Mouse (Mus musculus) liver, embryonic 12.5 days (tissue): ENCODE data around the gene Hoxa2. TPM values are rescaled to one million over a fixed set of nuclear protein-coding genes. Genes with fewer than 3 reads are reported as not detected.
A peak's percentile ranks its signal among the peaks of the same experiment; 100 is the strongest.

Experiments used
- ATAC-seq: fragments of 200-750 bp; cut with Nextera tagmentation; 2 replicates; pipeline ENCODE4 v1.8.0; 2017; ENCODE audit warnings: moderate number of reproducible peaks, mild to moderate bottlenecking, moderate library complexity
- H3K27ac ChIP-seq: fragments of 300-500 bp; sonication (generic); 2 replicates; pipeline ENCODE4 v1.5.1; 2016; ENCODE audit warnings: mild to moderate bottlenecking
- H3K27me3 ChIP-seq: fragments of 300-500 bp; sonication (generic); replicated peaks from 2 replicates; pipeline ENCODE4 v1.6.1; 2016; ENCODE audit warnings: mild to moderate bottlenecking, moderate library complexity
- H3K36me3 ChIP-seq: fragments of 300-500 bp; sonication (generic); 2 replicates; pipeline ENCODE4 v1.6.1; 2016; ENCODE audit warnings: mild to moderate bottlenecking, moderate library complexity
- H3K4me1 ChIP-seq: fragments of 300-500 bp; sonication (generic); 2 replicates; pipeline ENCODE4 v1.6.1; 2016
- H3K4me2 ChIP-seq: fragments of 300-500 bp; sonication (generic); 2 replicates; pipeline ENCODE4 v1.6.1; 2016; ENCODE audit warnings: mild to moderate bottlenecking, moderate library complexity
- H3K4me3 ChIP-seq: fragments of 300-500 bp; sonication (generic); 2 replicates; pipeline ENCODE4 v1.5.1; 2016; ENCODE audit warnings: mild to moderate bottlenecking, moderate library complexity
- H3K9ac ChIP-seq: fragments of 300-500 bp; sonication (generic); 2 replicates; pipeline ENCODE4 v1.6.1; 2016; ENCODE audit warnings: mild to moderate bottlenecking, moderate library complexity
- H3K9me3 ChIP-seq: fragments of 300-500 bp; sonication (generic); replicated peaks from 2 replicates; pipeline ENCODE4 v1.6.1; 2016; ENCODE audit warnings: mild to moderate bottlenecking, moderate library complexity
- WGBS: fragments of 180-500 bp; shearing (Covaris S2); methylation state at CpG from one replicate; pipeline ENCODE4 v1.1.7; 2016; ENCODE audit not compliant: insufficient replicate concordance; 5-methylcytosine and 5-hydroxymethylcytosine counted together
- polyA plus RNA-seq: library from polyadenylated mRNA; unstranded; fragments of >200 nt; fragmentation: Nextera tagmentation; extraction: Ambion mirVana; gene quantifications from 2 replicates; pipeline ENCODE4 v1.2.1, GENCODE M21; 2016

The Hoxa2 gene
- polyA plus RNA-seq, 1 experiment from 2014 or later: 1.4 TPM

GRCm38 (mm10) chr6:52159164-52159761 lies 5.4 kb downstream of the Hoxa2 start:
- no peaks in the 10 kb centered on the region for H3K36me3 ChIP-seq
- H3K27ac ChIP-seq: peak overlapping the region; percentile 71
- H3K4me3 ChIP-seq: peak overlapping the region; percentile 61
- H3K4me1 ChIP-seq: peaks cover 8% of the 10 kb centered on the region
- ATAC-seq: no peak
- peaks cover 98% of the 10 kb centered on the region for H3K27me3 ChIP-seq
- H3K9ac ChIP-seq: 0 out of 2 replicates have a peak overlapping the region, but pooled peaks have one; percentile 17
- 15% methylated on average over 12 of the region's 12 CpGs for WGBS
- peak overlapping the region; percentile 78 for H3K4me2 ChIP-seq
- no peaks in the 10 kb centered on the region for H3K9me3 ChIP-seq

- Histone ChIP-seq H3K36me3 (no peaks in the 10 kb centered on the region), H3K27ac (peak within 1 kb of the TSS; percentile 71), H3K4me2 (peak within 1 kb of the TSS; percentile 78), H3K9me3 (no peaks in the 10 kb centered on the region), H3K4me1 (peaks cover 8% of the 10 kb centered on the region), H3K4me3 (peak within 1 kb of the TSS; percentile 61), H3K27me3 (peaks cover 98% of the 10 kb centered on the region), H3K9ac (peak within 1 kb of the TSS; percentile 60)
- ATAC-seq: peak; percentile 57
- under 1% methylated on average over 55 of the region's 55 CpGs for WGBS
These were observed 6.2 kb downstream of the Hoxa2 start, which contains the start of gene Hoxa1 for GRCm38 (mm10) chr6:52158276-52159051. TSS of gene Hoxa1 (minus strand) at chr6:52158317.

GRCm38 (mm10) chr6:52157466-52158275 lies 7.0 kb downstream of the Hoxa2 start:
- peak overlapping the region; percentile 78 for H3K4me2 ChIP-seq
- WGBS: 2% methylated on average over 32 of the region's 32 CpGs
- H3K27ac ChIP-seq: no peak overlapping the region
- H3K9me3 ChIP-seq: no peaks in the 10 kb centered on the region
- H3K4me1 ChIP-seq: peaks cover 8% of the 10 kb centered on the region
- no peak overlapping the region for H3K9ac ChIP-seq
- ATAC-seq: no peak; the same call in 1 of the 2 replicates
- peaks cover 98% of the 10 kb centered on the region for H3K27me3 ChIP-seq
- peak overlapping the region; percentile 61 for H3K4me3 ChIP-seq
- H3K36me3 ChIP-seq: no peaks in the 10 kb centered on the region

- H3K4me3 ChIP-seq: no peak overlapping the region
- no peak overlapping the region for H3K9ac ChIP-seq
- WGBS: 2% methylated on average over 20 of the region's 20 CpGs
- H3K27me3 ChIP-seq: peaks cover 99% of the 10 kb centered on the region
- H3K27ac ChIP-seq: no peak overlapping the region
- ATAC-seq: no peak
- H3K9me3 ChIP-seq: no peaks in the 10 kb centered on the region
- H3K4me1 ChIP-seq: peaks cover 8% of the 10 kb centered on the region
- peak overlapping the region; percentile 78; the same call in 1 of the 2 replicates for H3K4me2 ChIP-seq
- no peaks in the 10 kb centered on the region for H3K36me3 ChIP-seq
These were observed 8.0 kb downstream of the Hoxa2 start for GRCm38 (mm10) chr6:52156551-52157200.

- no peak for ATAC-seq
- 51% methylated on average over 3 of the region's 3 CpGs for WGBS
- peaks cover 99% of the 10 kb centered on the region for H3K27me3 ChIP-seq
These were observed 9.2 kb downstream of the Hoxa2 start for GRCm38 (mm10) chr6:52155471-52155870.

GRCm38 (mm10) chr6:52154044-52154443 lies 10.6 kb downstream of the Hoxa2 start:
- peaks cover 5% of the 10 kb centered on the region for H3K4me1 ChIP-seq
- H3K27me3 ChIP-seq: peaks cover 98% of the 10 kb centered on the region
- H3K4me3 ChIP-seq: no peak overlapping the region
- H3K4me2 ChIP-seq: no peak overlapping the region
- ATAC-seq: no peak
- no peaks in the 10 kb centered on the region for H3K9me3 ChIP-seq
- WGBS: 31% methylated on average over 5 of the region's 5 CpGs
- H3K27ac ChIP-seq: no peak overlapping the region
- no peaks in the 10 kb centered on the region for H3K36me3 ChIP-seq
- no peak overlapping the region for H3K9ac ChIP-seq

More at GRCm38 (mm10) chr6:52155471-52155870, 9.2 kb downstream of the Hoxa2 start:
- Histone ChIP-seq H3K4me2 (no peak overlapping the region), H3K4me1 (peaks cover 8% of the 10 kb centered on the region), H3K9ac (no peak overlapping the region), H3K4me3 (no peak overlapping the region), H3K27ac (no peak overlapping the region), H3K36me3 (no peaks in the 10 kb centered on the region), H3K9me3 (no peaks in the 10 kb centered on the region)

- Histone ChIP-seq H3K9ac (no peak overlapping the region), H3K27me3 (peaks cover 91% of the 10 kb centered on the region), H3K27ac (no peak overlapping the region), H3K4me2 (no peak overlapping the region), H3K4me3 (no peak overlapping the region), H3K36me3 (no peaks in the 10 kb centered on the region), H3K4me1 (no peaks in the 10 kb centered on the region; the same call in 1 of the 2 replicates), H3K9me3 (no peaks in the 10 kb centered on the region)
- 6% methylated on average over 6 of the region's 6 CpGs for WGBS
- ATAC-seq: no peak
These were observed 11.4 kb downstream of the Hoxa2 start for GRCm38 (mm10) chr6:52153270-52153669.

GRCm38 (mm10) chr6:52152226-52153193 lies 12.1 kb downstream of the Hoxa2 start:
- Histone ChIP-seq H3K27ac (no peak overlapping the region), H3K4me2 (no peak overlapping the region), H3K9me3 (no peaks in the 10 kb centered on the region), H3K4me3 (no peak overlapping the region), H3K4me1 (no peaks in the 10 kb centered on the region), H3K36me3 (no peaks in the 10 kb centered on the region), H3K27me3 (peaks cover 91% of the 10 kb centered on the region), H3K9ac (no peak overlapping the region)
- WGBS: 15% methylated on average over 16 of the region's 16 CpGs
- no peak for ATAC-seq

GRCm38 (mm10) chr6:52151571-52151970 lies 13.1 kb downstream of the Hoxa2 start:
- no peak overlapping the region for H3K4me2 ChIP-seq
- 8% methylated on average over 4 of the region's 4 CpGs for WGBS
- H3K27ac ChIP-seq: no peak overlapping the region
- H3K36me3 ChIP-seq: no peaks in the 10 kb centered on the region
- no peaks in the 10 kb centered on the region for H3K9me3 ChIP-seq
- no peak overlapping the region for H3K4me3 ChIP-seq
- peaks cover 91% of the 10 kb centered on the region for H3K27me3 ChIP-seq
- no peak for ATAC-seq
- H3K4me1 ChIP-seq: no peaks in the 10 kb centered on the region
- no peak overlapping the region for H3K9ac ChIP-seq

GRCm38 (mm10) chr6:52150401-52150966 lies 14.1 kb downstream of the Hoxa2 start:
- H3K9me3 ChIP-seq: no peaks in the 10 kb centered on the region
- no peaks in the 10 kb centered on the region for H3K36me3 ChIP-seq
- H3K4me2 ChIP-seq: 0 out of 2 replicates have a peak overlapping the region, but pooled peaks have one; percentile 18
- no peak overlapping the region for H3K4me3 ChIP-seq
- H3K27ac ChIP-seq: no peak overlapping the region
- H3K9ac ChIP-seq: no peak overlapping the region
- no peaks in the 10 kb centered on the region for H3K4me1 ChIP-seq
- no peak for ATAC-seq
- peaks cover 89% of the 10 kb centered on the region for H3K27me3 ChIP-seq
- WGBS: 8% methylated on average over 16 of the region's 16 CpGs
